Mouse (Mus musculus): ENCODE measurements around the gene Macf1. TPM values are rescaled to one million over a fixed set of nuclear protein-coding genes. Genes with fewer than 3 reads are reported as not detected.
A peak's percentile ranks its signal among the peaks of the same experiment; 100 is the strongest.
"Not testable (repeated sequence)": the region's sequence is repeated elsewhere in the genome, so short reads cannot be mapped to it uniquely, and the experiment has no call there.

Gene Macf1
- polyA plus RNA-seq, 1 experiment = 250 TPM

- Histone ChIP-seq H3K4me3 (ENCODE audit: insufficient read depth, low read length) (no peak overlapping the region), H3K4me1 (ENCODE audit: control insufficient read depth, insufficient read depth, low read length) (peaks cover 5% of the 10 kb centered on the region; the same call in 1 of the 2 replicates), H3K27ac (ENCODE audit: insufficient read depth, low read length) (no peak overlapping the region)
- TF ChIP-seq CTCF (IDR thresholded peaks at IDR 0.05; ENCODE audit: borderline replicate concordance, insufficient read depth, low read length) = no peak
- no peak for TF ChIP-seq POLR2A (IDR thresholded peaks at IDR 0.05; ENCODE audit: low read depth, low read length)
Measured at GRCm38 (mm10) chr4:123643561-123643960, 40.6 kb downstream of the Macf1 start.

DNA sequence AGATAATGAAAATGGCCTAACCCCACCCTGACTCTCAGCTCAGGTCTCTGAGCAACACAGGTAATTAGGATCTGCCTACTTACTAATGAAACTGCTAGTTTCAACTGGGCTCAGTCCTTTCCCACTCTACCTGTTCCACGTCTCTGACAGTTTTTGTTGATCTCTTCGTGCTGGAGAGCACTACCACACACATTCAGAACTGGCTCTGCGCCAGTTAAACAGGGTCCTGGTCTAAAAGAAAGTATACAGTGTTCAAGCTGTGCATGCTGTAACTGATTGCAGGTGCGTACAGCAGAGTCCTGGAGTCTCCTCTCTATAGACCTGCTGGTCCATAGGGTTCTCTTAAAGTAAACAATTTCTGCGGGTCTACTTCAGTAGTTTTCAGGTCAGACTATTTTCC, 41.3 kb downstream of the Macf1 start:
- H3K4me1 ChIP-seq (ENCODE audit: control insufficient read depth, insufficient read depth, low read length) = peaks cover 5% of the 10 kb centered on the region; the same call in 1 of the 2 replicates
- no peak overlapping the region for H3K4me3 ChIP-seq (ENCODE audit: insufficient read depth, low read length)
- no peak overlapping the region for H3K27ac ChIP-seq (ENCODE audit: insufficient read depth, low read length)
- no peak for TF ChIP-seq POLR2A (IDR thresholded peaks at IDR 0.05; ENCODE audit: low read depth, low read length)
- TF ChIP-seq CTCF (IDR thresholded peaks at IDR 0.05; ENCODE audit: borderline replicate concordance, insufficient read depth, low read length) = no peak

- Histone ChIP-seq H3K4me1 (ENCODE audit: control insufficient read depth, insufficient read depth, low read length) (no peaks in the 10 kb centered on the region; the same call in 1 of the 2 replicates), H3K4me3 (ENCODE audit: insufficient read depth, low read length) (no peak overlapping the region), H3K27ac (ENCODE audit: insufficient read depth, low read length) (no peak overlapping the region)
- TF ChIP-seq POLR2A (IDR thresholded peaks at IDR 0.05; ENCODE audit: low read depth, low read length) (no peak), CTCF (IDR thresholded peaks at IDR 0.05; ENCODE audit: borderline replicate concordance, insufficient read depth, low read length) (no peak)
Measured at GRCm38 (mm10) chr4:123637136-123637535, 47.0 kb downstream of the Macf1 start.

DNA sequence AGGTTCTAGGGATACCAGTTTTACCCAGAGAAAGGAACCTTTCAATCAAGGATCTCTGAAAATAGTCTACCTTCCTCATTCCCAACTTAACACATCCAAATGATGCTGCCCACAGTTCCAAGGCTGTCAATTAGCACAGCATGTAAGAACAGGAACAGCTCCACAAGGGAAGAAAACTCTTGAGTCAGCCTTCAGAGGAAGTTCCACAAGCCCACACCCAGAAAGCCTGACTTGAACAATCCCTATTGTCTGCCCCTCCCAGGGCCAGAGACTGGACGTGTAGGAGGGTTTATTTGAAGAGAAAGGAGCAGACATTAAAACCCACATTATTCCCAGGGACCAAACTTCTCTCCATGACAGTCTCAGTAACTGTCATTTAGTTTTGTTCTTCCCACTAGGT, 48.7 kb downstream of the Macf1 start:
- Histone ChIP-seq H3K4me1 (ENCODE audit: control insufficient read depth, insufficient read depth, low read length) (no peaks in the 10 kb centered on the region; the same call in 1 of the 2 replicates), H3K27ac (ENCODE audit: insufficient read depth, low read length) (no peak overlapping the region), H3K4me3 (ENCODE audit: insufficient read depth, low read length) (no peak overlapping the region)
- TF ChIP-seq POLR2A (IDR thresholded peaks at IDR 0.05; ENCODE audit: low read depth, low read length) (no peak), CTCF (IDR thresholded peaks at IDR 0.05; ENCODE audit: borderline replicate concordance, insufficient read depth, low read length) (no peak)

DNA sequence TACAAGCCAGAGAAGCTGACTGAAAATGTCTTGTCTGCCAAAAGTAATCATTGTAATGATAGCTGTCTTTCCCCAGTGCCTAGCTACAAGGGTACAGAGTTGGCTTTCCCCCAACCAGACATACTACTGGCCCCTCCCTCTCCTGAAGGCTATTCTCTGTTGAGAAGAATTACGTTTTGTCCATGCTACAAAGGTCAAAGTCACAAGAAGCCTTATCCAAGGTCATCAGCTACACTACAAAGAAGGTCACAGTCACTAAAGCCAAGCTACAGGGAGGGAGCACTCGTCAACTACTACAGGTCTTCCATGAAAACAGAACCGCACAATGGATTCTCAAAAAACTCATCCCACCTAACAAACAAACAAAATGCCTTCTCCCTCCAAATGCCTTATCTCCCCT, 49.7 kb downstream of the Macf1 start:
- Histone ChIP-seq H3K4me1 (ENCODE audit: control insufficient read depth, insufficient read depth, low read length) (no peaks in the 10 kb centered on the region; the same call in 1 of the 2 replicates), H3K4me3 (ENCODE audit: insufficient read depth, low read length) (no peak overlapping the region), H3K27ac (ENCODE audit: insufficient read depth, low read length) (no peak overlapping the region)
- TF ChIP-seq CTCF (IDR thresholded peaks at IDR 0.05; ENCODE audit: borderline replicate concordance, insufficient read depth, low read length) (no peak), POLR2A (IDR thresholded peaks at IDR 0.05; ENCODE audit: low read depth, low read length) (no peak)

DNA sequence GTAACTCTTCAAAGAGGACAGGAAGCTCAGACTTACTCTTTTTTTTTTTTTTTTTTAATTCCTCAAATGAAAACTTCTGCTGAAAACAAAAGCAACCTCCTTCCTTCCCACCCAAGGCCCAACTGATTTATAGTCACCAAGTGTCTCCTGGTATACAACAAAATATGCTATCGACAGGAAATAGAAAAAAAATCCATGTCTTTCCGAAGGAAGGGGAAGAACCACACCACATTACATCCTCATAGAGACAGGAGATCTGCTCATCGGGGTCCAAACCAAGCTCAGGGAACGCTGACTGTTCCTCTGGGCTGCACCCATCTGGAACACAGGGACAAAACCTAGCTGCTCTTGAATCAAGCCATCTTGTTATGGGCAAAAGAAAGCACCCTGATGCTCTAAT, 50.3 kb downstream of the Macf1 start:
- TF ChIP-seq POLR2A (IDR thresholded peaks at IDR 0.05; ENCODE audit: low read depth, low read length) (no peak), CTCF (IDR thresholded peaks at IDR 0.05; ENCODE audit: borderline replicate concordance, insufficient read depth, low read length) (no peak)
- H3K27ac ChIP-seq (ENCODE audit: insufficient read depth, low read length) = no peak overlapping the region
- no peak overlapping the region for H3K4me3 ChIP-seq (ENCODE audit: insufficient read depth, low read length)
- H3K4me1 ChIP-seq (ENCODE audit: control insufficient read depth, insufficient read depth, low read length) = no peaks in the 10 kb centered on the region; the same call in 1 of the 2 replicates

- Histone ChIP-seq H3K27ac (ENCODE audit: insufficient read depth, low read length) (no peak overlapping the region), H3K4me1 (ENCODE audit: control insufficient read depth, insufficient read depth, low read length) (no peaks in the 10 kb centered on the region; the same call in 1 of the 2 replicates), H3K4me3 (ENCODE audit: insufficient read depth, low read length) (no peak overlapping the region)
- no peak for TF ChIP-seq POLR2A (IDR thresholded peaks at IDR 0.05; ENCODE audit: low read depth, low read length)
- peak; percentile 46; the same call in 1 of the 2 replicates for TF ChIP-seq CTCF (IDR thresholded peaks at IDR 0.05; ENCODE audit: borderline replicate concordance, insufficient read depth, low read length)
Measured at GRCm38 (mm10) chr4:123633370-123633769, 50.8 kb downstream of the Macf1 start.

DNA sequence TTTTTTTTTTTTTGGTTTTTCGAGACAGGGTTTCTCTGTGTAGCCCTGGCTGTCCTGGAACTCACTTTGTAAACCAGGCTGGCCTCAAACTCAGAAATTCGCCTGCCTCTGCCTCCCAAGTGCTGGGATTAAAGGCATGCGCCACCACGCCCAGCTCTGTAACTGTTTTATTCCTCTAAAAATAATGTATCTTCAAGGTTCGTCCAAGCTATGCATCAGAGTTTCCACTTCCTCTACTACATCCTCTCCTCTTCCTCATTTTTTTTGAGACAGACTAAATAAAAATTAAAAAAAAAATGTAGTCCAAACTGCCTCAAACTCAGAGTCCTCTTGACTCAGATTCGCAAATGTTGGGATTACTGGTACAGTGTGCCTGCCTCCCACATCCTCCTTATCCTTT, 52.0 kb downstream of the Macf1 start:
- not testable (repeated sequence) for H3K4me1 ChIP-seq (ENCODE audit: control insufficient read depth, insufficient read depth, low read length); H3K27ac ChIP-seq (ENCODE audit: insufficient read depth, low read length); H3K4me3 ChIP-seq (ENCODE audit: insufficient read depth, low read length)

DNA sequence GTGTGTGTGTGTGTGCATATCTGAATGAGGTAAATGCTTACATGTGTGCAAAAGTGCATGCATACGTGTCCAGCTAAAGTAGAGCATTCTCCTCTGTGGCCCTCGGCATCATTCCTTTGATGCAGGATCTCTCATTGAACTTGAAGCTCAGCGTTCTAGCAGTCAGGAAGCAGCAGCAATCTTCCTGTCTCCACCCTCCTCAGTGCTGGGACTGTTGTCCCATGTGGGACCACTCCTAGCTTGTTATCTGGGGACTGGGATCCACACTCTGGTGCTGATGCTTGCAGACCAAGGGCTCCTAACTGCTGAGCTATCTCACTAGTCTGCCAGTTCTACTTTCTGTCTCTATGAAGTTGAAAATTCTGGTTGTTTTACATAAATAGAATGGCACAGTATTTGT, 52.5 kb downstream of the Macf1 start:
- no peak overlapping the region for H3K4me3 ChIP-seq (ENCODE audit: insufficient read depth, low read length)
- no peak for TF ChIP-seq CTCF (IDR thresholded peaks at IDR 0.05; ENCODE audit: borderline replicate concordance, insufficient read depth, low read length)
- TF ChIP-seq POLR2A (IDR thresholded peaks at IDR 0.05; ENCODE audit: low read depth, low read length) = no peak
- H3K4me1 ChIP-seq (ENCODE audit: control insufficient read depth, insufficient read depth, low read length) = no peaks in the 10 kb centered on the region; the same call in 1 of the 2 replicates
- H3K27ac ChIP-seq (ENCODE audit: insufficient read depth, low read length) = no peak overlapping the region

DNA sequence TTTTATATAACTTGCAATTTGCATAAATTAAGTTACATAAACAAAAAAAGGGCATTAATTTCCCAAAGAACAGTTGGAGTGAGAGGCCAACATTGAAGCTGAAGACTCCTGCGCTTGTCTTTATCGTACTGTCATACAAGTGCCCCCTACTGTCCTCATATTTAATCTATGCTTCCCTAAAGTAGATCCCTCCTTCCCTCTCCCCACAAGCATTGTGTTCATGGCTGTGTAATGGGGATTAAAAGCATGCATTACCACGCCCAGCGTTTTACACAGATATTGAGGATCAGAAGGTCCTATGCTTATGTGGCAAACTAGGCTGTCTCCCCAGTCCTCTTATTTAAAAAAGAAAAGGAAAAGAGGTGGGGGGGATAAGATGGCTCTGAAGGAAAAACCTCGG, 56.5 kb downstream of the Macf1 start:
- Histone ChIP-seq H3K4me1 (ENCODE audit: control insufficient read depth, insufficient read depth, low read length) (peaks cover 12% of the 10 kb centered on the region), H3K4me3 (ENCODE audit: insufficient read depth, low read length) (no peak overlapping the region), H3K27ac (ENCODE audit: insufficient read depth, low read length) (no peak overlapping the region)
- TF ChIP-seq CTCF (IDR thresholded peaks at IDR 0.05; ENCODE audit: borderline replicate concordance, insufficient read depth, low read length) (no peak), POLR2A (IDR thresholded peaks at IDR 0.05; ENCODE audit: low read depth, low read length) (no peak)

Data from embryonic fibroblast, embryonic 13.5 days (primary cell).